Mouse (Mus musculus): ENCODE measurements around the gene Trap1.
A peak's percentile ranks its signal among the peaks of the same experiment; 100 is the strongest.
"Not testable (repeated sequence)": the region's sequence is repeated elsewhere in the genome, so short reads cannot be mapped to it uniquely, and the experiment has no call there.

Trap1 gene

GRCm38 (mm10) chr16:4036807-4037206 lies 40.8 kb downstream of the Trap1 start, which contains the start of gene Dnase1:
Gene Dnase1 (plus strand): TSS chr16:4036942.
- DNase-seq (ENCODE audit: low read depth, low spot score): no peak

DNA sequence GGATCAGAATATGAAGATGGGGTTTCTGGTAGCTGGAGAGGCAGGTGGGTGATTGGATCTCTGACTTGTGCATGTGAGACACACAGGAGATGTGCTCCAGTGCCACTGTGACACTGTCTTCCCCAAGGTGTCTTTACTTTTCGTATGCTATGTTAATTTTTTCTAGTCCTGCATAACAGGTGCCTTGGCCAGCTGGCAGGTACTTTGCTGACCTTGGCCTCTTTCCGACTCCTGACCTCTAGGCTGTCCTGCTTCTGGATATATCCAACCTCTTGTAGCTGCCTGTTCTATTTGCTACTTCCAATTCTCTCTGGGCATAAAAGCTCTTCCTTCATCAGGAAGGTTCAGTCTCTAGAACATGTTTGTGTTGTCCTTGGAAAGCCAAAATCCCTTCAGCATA lies 42.1 kb downstream of the Trap1 start:
- no peak for DNase-seq (ENCODE audit: low read depth, low spot score)

- no peak for DNase-seq (ENCODE audit: low read depth, low spot score)
Observed at GRCm38 (mm10) chr16:4034476-4034875, 43.2 kb downstream of the Trap1 start.

DNA sequence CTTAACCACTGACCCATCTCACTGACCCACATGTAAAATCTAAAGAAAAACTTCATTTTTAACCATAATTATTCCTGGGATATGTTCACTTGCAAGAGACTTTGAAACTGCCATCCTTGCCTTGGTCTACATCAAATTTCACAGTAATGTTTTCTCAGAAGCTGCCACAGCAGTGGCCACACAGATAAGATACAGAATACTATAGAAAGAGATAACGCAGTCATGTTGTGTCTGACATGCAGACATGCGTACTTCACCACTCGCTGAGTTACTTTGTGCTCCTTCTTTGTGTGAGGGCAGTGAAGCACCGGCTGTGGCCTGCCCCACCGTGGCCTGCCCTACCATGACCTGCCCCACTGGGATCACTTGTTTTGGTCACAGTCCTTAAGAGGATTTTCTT lies 43.7 kb downstream of the Trap1 start:
- no peak for DNase-seq (ENCODE audit: low read depth, low spot score)

DNA sequence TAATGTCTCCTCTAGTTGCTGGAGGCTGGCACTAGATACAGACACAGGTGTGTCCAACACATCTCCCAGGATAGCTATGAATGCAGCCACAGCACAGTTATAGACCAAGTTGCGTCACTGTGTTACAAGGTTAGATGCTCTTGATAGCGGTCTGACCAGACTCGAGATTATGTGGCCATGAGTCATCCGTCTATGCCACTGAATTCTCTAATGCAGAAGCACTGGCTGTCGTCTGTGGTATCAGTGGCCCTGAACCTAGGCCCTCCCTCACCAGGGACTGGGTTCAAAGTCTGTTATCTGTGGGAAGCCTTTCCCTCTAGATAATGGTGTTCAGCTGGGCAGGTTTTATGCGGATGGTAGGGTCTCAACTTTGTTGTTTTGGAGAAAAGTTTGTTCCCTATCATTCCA lies 45.3 kb downstream of the Trap1 start:
- no peak for DNase-seq (ENCODE audit: low read depth, low spot score)

DNA sequence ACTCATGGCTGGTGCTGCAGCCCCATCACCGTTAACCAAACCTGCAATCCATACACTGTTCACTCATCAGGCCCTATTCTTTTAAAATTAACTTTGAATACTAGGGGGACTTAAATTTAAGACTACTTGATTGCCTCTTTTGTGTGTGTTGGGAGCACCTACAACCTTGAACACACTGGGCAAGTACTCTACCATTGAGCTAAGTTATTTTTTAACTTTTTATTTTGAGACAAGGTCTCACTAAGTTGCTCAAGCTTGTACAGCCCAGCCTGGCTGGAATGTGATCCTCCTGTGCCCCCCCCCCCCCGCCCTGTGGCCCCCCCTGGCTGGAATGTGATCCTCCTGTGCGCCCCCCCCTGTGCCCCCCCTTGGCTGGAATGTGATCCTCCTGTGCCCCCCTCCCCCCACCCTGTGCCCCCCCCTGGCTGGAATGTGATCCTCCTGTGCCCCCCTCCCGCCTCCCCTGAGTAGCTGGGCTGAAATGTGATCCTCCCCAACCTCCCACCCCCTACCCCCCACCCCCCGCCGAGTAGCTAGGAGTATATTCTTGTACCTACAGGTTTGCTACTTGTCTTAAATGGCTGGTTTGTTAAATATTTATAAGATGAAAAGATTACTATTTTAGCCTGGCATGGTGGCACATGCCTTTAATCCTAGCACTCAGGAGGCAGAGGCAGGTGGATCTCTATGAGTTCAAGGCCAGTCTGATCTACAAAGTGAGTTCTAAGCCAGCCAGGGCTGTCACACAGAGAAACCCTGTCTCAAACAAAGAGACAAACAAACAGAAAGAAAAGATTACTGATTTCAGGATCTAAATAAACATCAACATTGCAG lies 46.0 kb downstream of the Trap1 start:
- no peak for DNase-seq (ENCODE audit: low read depth, low spot score)

DNA sequence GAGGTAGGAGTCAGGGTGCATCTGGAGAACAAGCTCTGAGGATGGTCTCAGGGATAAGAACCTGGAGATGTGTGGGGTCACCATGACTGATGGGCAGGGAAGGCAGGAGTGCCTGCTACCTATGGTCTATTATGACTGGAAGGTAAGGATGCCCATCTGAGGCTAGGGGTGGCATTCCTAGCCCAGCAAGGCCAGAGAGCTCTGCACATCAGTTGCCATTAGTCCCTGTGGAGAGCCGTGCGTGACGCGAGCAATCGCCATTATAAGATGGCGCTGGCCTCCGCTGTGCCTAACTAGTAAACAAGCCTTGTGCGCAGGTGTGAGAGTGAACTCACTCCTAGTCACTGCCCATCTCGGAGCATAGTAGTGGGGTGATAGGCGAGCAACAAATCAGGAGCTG lies 47.1 kb downstream of the Trap1 start:
- no peak for DNase-seq (ENCODE audit: low read depth, low spot score)

DNA sequence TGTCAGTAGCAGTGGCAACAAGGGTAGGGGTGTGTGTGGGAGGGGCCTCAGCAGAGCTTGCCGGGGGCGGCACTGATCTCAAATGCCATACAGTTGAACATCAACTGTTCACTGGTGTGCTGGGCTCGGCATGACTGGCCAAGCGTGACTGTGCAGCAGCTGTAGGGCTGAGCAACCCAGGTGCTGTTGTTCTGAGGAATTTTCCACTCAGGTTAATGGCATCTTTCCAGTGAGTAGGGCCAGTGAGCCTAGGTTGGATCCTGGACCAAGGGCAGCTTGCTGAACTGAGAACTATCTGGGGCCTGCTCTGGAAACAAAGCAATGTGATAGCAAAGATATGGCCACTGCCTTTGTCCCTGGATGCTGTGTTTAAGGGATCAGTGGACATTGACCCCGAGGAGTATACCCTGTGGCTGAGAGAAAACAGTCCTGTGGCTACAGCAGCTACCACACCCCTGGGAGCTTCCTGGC lies 48.2 kb downstream of the Trap1 start:
- DNase-seq (ENCODE audit: low read depth, low spot score): no peak

- DNase-seq (ENCODE audit: low read depth, low spot score): no peak
Observed at GRCm38 (mm10) chr16:4027211-4027610, 50.4 kb downstream of the Trap1 start.

DNA sequence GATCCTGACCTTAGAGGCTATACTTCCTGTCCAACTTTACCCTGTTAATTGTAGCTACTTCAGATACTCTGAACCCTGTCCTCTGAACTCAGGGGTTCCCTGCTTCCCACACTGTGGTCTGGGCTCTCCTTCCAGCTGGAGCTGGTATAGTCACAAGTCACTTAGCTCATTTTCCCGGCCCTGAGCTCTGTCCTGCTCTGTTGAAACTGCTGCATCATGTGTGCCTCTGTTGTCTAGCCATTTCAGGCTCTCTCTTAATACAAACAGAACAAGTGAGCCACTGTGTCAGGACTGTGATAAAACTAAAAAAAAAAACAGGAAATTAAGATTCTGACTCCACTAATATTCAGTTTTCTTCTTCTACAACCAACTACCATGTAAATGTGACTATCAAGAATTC lies 51.0 kb downstream of the Trap1 start:
- DNase-seq (ENCODE audit: low read depth, low spot score): no peak

DNA sequence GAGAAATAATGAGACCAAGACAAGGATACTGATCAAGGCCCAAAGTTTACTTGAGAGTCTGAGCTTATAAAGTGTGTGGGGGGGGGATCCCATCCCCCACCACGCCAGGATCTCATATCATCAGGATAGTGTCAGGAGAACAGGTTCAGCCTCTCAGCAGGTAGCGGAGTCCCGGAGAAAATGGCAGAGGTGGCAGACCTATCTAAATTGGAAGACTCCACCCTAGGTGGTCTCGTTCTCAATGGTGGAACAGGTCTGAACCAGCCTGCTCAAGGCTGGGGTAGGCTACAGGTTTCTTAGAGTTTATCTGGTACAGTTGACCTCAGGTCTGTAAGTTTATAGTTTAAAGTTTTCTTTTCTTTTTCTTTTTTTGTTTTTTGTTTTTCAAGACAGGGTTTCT lies 54.9 kb downstream of the Trap1 start:
- DNase-seq (ENCODE audit: low read depth, low spot score): no peak

DNA sequence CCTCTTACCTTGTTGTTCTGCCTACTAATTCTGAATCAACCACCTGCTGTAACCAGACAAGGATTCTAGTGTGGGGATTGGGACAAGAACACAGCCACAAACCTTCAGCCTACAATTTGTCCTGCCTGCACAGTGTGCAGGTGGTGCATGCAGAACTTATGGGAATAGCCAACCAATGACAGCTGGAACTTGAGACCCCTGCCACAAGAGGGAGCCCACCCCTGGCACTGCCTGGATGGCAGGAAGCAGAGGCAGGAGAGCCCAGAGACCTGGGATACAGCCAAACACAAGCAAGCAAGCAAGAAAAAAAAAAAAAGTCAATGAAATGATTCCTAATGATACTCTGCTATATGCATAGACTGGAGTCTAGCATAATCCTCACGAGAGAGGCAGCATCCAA lies 56.4 kb downstream of the Trap1 start:
- DNase-seq (ENCODE audit: low read depth, low spot score): no peak

- DNase-seq (ENCODE audit: low read depth, low spot score): not testable (repeated sequence)
Observed at GRCm38 (mm10) chr16:4017466-4017865, 60.2 kb downstream of the Trap1 start.

GRCm38 (mm10) chr16:4016786-4017185 lies 60.8 kb downstream of the Trap1 start:
- DNase-seq (ENCODE audit: low read depth, low spot score): not testable (repeated sequence)

DNA sequence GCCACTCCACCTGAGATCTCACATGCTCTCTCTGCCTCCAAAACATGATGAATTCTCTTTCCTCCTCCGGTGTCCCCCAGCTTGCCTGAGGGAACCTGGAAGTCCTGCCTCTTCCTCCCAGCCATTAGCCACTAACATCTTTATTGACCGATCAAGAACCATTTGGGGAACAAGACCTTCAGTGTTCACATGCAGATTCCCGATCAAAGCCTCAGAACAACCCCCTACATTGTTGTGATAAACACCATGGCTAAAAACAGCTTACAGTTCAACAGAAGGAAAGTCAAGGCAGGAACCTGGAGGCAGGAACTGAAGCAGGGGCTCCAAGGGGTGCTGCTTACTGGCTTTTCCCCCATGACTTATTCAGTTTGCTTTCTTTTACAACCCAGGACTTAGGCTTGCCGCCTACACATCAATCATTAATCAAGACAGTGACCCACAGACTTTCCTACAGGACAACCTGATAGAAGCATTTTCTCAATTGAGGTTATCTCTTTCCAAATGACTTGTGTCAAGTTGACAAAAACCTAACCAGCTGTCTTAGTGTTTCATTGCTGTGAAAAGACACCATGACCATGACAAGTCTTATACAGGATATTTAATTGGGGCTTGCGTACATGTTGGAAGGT lies 63.5 kb downstream of the Trap1 start:
- DNase-seq (ENCODE audit: low read depth, low spot score): no peak

GRCm38 (mm10) chr16:4012882-4013570 lies 64.6 kb downstream of the Trap1 start:
- DNase-seq (ENCODE audit: low read depth, low spot score): peak; percentile 22

- DNase-seq (ENCODE audit: low read depth, low spot score): peak; percentile 92
Observed at GRCm38 (mm10) chr16:4003489-4004398, 73.9 kb downstream of the Trap1 start, which contains the start of gene Slx4. Gene Slx4 (minus strand): TSS chr16:4003770.

Data from c-Kit-negative CD71-positive TER-119-positive erythroid progenitor cells, embryonic 14.5 days (primary cell).